Comparison of ENCODE assay signal across 29 mouse cellular contexts in genomic region chr5:76713743-76714142, GRCm38 (mm10). TPM values are rescaled to one million over a fixed set of nuclear protein-coding genes. Genes with fewer than 3 reads are reported as not detected.
DNase-seq lines count a peak whose midpoint lies in the region; ATAC-seq and TF ChIP-seq lines count a peak whose summit lies in the region.
"Had no signal": no experiment of that assay in that cellular context is flagged by ENCODE, and none has a peak within 500 bp of the region (broad histone marks: within the 10 kb centered on the region; RNA-seq: fewer than 3 reads in every experiment).

No protein-coding gene starts in this region.

- H3K4me2 ChIP-seq in kidney, postnatal 0 days (ENCODE audit: low read length), result peak overlapping the region; percentile 39
- 0 out of 2 replicates have a peak overlapping the region, but pooled peaks have one; percentile 0 for H3K4me2 ChIP-seq in limb, embryonic 14.5 days (replicated peaks; ENCODE audit: low read depth, low read length, severe bottlenecking)
- H3K4me2 ChIP-seq: forebrain, embryonic 13.5 days; heart, embryonic 11.5 days; hindbrain, embryonic 13.5 days; liver, embryonic 12.5 days; midbrain, embryonic 11.5 days; neural tube, embryonic 12.5 days; stomach, embryonic 15.5 days had no signal

- H3K9ac ChIP-seq in kidney, postnatal 0 days (ENCODE audit: low read depth, low read length), result no peak overlapping the region
- H3K9ac ChIP-seq in limb, embryonic 14.5 days (ENCODE audit: low read depth, low read length, severe bottlenecking), result no peak overlapping the region
- H3K9ac ChIP-seq: forebrain, embryonic 13.5 days; hindbrain, embryonic 13.5 days; liver, embryonic 12.5 days; liver, postnatal 0 days; neural tube, embryonic 12.5 days; stomach, embryonic 15.5 days had no signal

- 24% methylated on average over 7 of the region's 7 CpGs for WGBS in kidney, postnatal 0 days
- WGBS in limb, embryonic 14.5 days, result 23% methylated on average over 7 of the region's 7 CpGs

- H3K9me3 ChIP-seq in kidney, postnatal 0 days (replicated peaks; ENCODE audit: low read length), result no peaks in the 10 kb centered on the region
- H3K9me3 ChIP-seq in limb, embryonic 14.5 days (ENCODE audit: control insufficient read depth, low read length), result 0 out of 2 replicates have a peak, but pooled peaks cover 3% of the 10 kb centered on the region
- H3K9me3 ChIP-seq: forebrain, embryonic 13.5 days; hindbrain, embryonic 13.5 days; liver, embryonic 12.5 days; neural tube, embryonic 12.5 days; stomach, embryonic 15.5 days had no signal

- no peaks in the 10 kb centered on the region for H3K36me3 ChIP-seq in kidney, postnatal 0 days (ENCODE audit: insufficient read depth, low read length)
- no peaks in the 10 kb centered on the region for H3K36me3 ChIP-seq in limb, embryonic 14.5 days (ENCODE audit: control insufficient read depth, insufficient read depth, low read length)
- H3K36me3 ChIP-seq: hindbrain, embryonic 13.5 days; liver, embryonic 12.5 days; neural tube, embryonic 12.5 days; stomach, embryonic 15.5 days had no signal

- in situ Hi-C loops in Patski (cut with MboI; ENCODE audit: low pct_unique_long_range_greater_than_20kb), result no loop called here

- no peaks in the 10 kb centered on the region for H3K27me3 ChIP-seq in kidney, postnatal 0 days (ENCODE audit: insufficient read depth, low read length)
- H3K27me3 ChIP-seq in Patski, result no peaks in the 10 kb centered on the region
- H3K27me3 ChIP-seq in limb, embryonic 14.5 days (ENCODE audit: control insufficient read depth, insufficient read depth, low read length), result no peaks in the 10 kb centered on the region
- H3K27me3 ChIP-seq: CH12.LX; forebrain, embryonic 13.5 days; hindbrain, embryonic 13.5 days; liver, embryonic 12.5 days; neural tube, embryonic 12.5 days; stomach, embryonic 15.5 days had no signal

- DNase-seq in heart, adult 11 months, result peak; percentile 74
- no peak for DNase-seq in heart, adult 9 months (ENCODE audit: low spot score in 2 of 2)
- DNase-seq in kidney, postnatal 0 days (ENCODE audit: low spot score), result peak; percentile 72
- no peak for DNase-seq in kidney, adult 11 months
- peak; percentile 56 for DNase-seq in Patski (ENCODE audit: low read depth, low spot score)
- DNase-seq in limb, embryonic 14.5 days (ENCODE audit: low spot score), result no peak
- DNase-seq in testis, postnatal 10 days (ENCODE audit: low spot score), result no peak
- no peak for DNase-seq in layer of hippocampus, postnatal 36 days
- DNase-seq: adrenal gland, adult 8-10 months; cerebellum, adult 9-10 months; cerebellum, postnatal 36 days; gastrocnemius, postnatal 14 days; heart, postnatal 36 days; kidney, adult 18-20 months; liver, postnatal 0 days; lung, postnatal 36 days; retina, postnatal 1 day; right cerebral cortex, postnatal 14 days; thymus, postnatal 4 days had no signal

- H3K4me1 ChIP-seq in kidney, postnatal 0 days (replicated peaks; ENCODE audit: insufficient read depth, low read length), result no peaks in the 10 kb centered on the region
- peaks cover 6% of the 10 kb centered on the region for H3K4me1 ChIP-seq in limb, embryonic 14.5 days (ENCODE audit: control insufficient read depth, insufficient read depth, low read length)
- H3K4me1 ChIP-seq: liver, embryonic 12.5 days; stomach, embryonic 15.5 days had no signal

- no peak for TF ChIP-seq POLR2A in limb, embryonic 14.5 days (IDR thresholded peaks at IDR 0.05; ENCODE audit: borderline replicate concordance, extremely low read depth, insufficient read depth, insufficient read length)

- H3K4me3 ChIP-seq in kidney, postnatal 0 days (replicated peaks; ENCODE audit: low read depth, low read length), result no peak overlapping the region
- H3K4me3 ChIP-seq in limb, embryonic 14.5 days (replicated peaks; ENCODE audit: low read length), result no peak overlapping the region
- H3K4me3 ChIP-seq: forebrain, embryonic 13.5 days; hindbrain, embryonic 13.5 days; liver, embryonic 12.5 days; neural tube, embryonic 12.5 days; stomach, embryonic 15.5 days had no signal

- peak; percentile 74; the same call in 1 of the 2 replicates for ATAC-seq in kidney, postnatal 0 days (replicated peaks; ENCODE audit: low FRiP score, low read depth)
- ATAC-seq in Patski, result peak; percentile 94
- peak; percentile 53; the same call in 1 of the 2 replicates for ATAC-seq in limb, embryonic 14.5 days (ENCODE audit: low FRiP score, low read depth)
- ATAC-seq: forebrain, embryonic 13.5 days; inflammation-experienced regulatory T-cells, adult 6 months; liver, embryonic 12.5 days; liver, postnatal 0 days; midbrain, embryonic 16.5 days had no signal

- CTCF ChIA-PET in Patski (lab: Charles Lee), result interaction anchor here (0.7 kb wide), 1 partner anchor 126 kb away, joined by 3 read pairs; the partner anchor contains the start of gene Cep135

- POLR2A ChIA-PET in Patski (lab: Charles Lee), result no interaction called here

- TF ChIP-seq CTCF in kidney, postnatal 0 days (IDR thresholded peaks at IDR 0.05; ENCODE audit: low read depth), result no peak
- TF ChIP-seq CTCF in Patski (IDR thresholded peaks at IDR 0.05), result no peak

- H3K27ac ChIP-seq in kidney, postnatal 0 days, result no peak overlapping the region
- H3K27ac ChIP-seq in limb, embryonic 14.5 days (replicated peaks; ENCODE audit: low read depth, low read length), result no peak overlapping the region
- H3K27ac ChIP-seq: forebrain, embryonic 13.5 days; hindbrain, embryonic 13.5 days; liver, embryonic 12.5 days; neural tube, embryonic 12.5 days; stomach, embryonic 15.5 days had no signal

RNA-seq across cellular contexts. Expression of gene C530008M17Rik, which starts 57.4 kb away (rescaled TPM):
- 6.8 and 8.1 TPM in 2 replicates for polyA plus RNA-seq in kidney, postnatal 0 days (2015; fragmentation: Nextera tagmentation; extraction: Ambion mirVana)
- 1.7 TPM for polyA plus RNA-seq in Patski (2021)
- polyA plus RNA-seq in limb, embryonic 14.5 days (2012; rRNA removed), result 24.0 and 26.5 TPM in 2 replicates
- polyA plus RNA-seq in limb, embryonic 14.5 days (2014; fragmentation: Nextera tagmentation; extraction: Ambion mirVana), result 12.6 and 15.1 TPM in 2 replicates
- 10 to 100 TPM; 90.0 to 90.5 TPM for total RNA-seq in layer of hippocampus, postnatal 36 days (2021)

Comparison
In these comparisons a context has a peak if more than half of its experiments do, and no peak if none do; other contexts are left out.
1. DNase-seq: peak in heart, adult 11 months (single experiment), kidney, postnatal 0 days (single experiment) and Patski (single experiment); none in heart, adult 9 months (0 of 2), kidney, adult 11 months (single experiment), limb, embryonic 14.5 days (single experiment), testis, postnatal 10 days (single experiment) and layer of hippocampus, postnatal 36 days (0 of 2).
2. Peak in every context shown above with its lines, with median percentiles within 50 percentile points of each other: ATAC-seq.